Mouse (Mus musculus) left cerebral cortex, postnatal 14 days (tissue): ENCODE measurements around the gene Cmtm8. TPM values are rescaled to one million over a fixed set of nuclear protein-coding genes. Genes with fewer than 3 reads are reported as not detected.

Experiments used
- DNase-seq, 2 experiments: peaks; one replicate each; pipeline ENCODE4 v3.0.0; 2021 to 2022; ENCODE audit warnings: low spot score in 2 of 2, mixed read lengths in 1 of 2
- intact Hi-C: fragments of 180-260 bp; cut with DNase I; formaldehyde crosslinking; loops from one replicate; pipeline ENCODE4 v1.15.1; 2025
- total RNA-seq, 2 experiments: library from RNA; stranded (reverse); gene quantifications; 2 replicates each; pipeline ENCODE4 v1.2.3; 2021

The Cmtm8 gene
- total RNA-seq, 2 experiments from 2014 or later: 1.6 to 2.3 TPM

- no peak for DNase-seq
- intact Hi-C loops: no loop called here
Observed at GRCm38 (mm10) chr9:114770224-114770623, 73.7 kb downstream of the Cmtm8 start.

GRCm38 (mm10) chr9:114768066-114768465 is 75.9 kb downstream of the Cmtm8 start:
- intact Hi-C loops: no loop called here
- no peak for DNase-seq

GRCm38 (mm10) chr9:114767507-114767906 is 76.4 kb downstream of the Cmtm8 start:
- intact Hi-C loops: no loop called here
- no peak for DNase-seq

GRCm38 (mm10) chr9:114767030-114767429 is 76.9 kb downstream of the Cmtm8 start:
- DNase-seq: peak; percentile 64 to 65
- intact Hi-C loops: no loop called here

- DNase-seq: no peak
- intact Hi-C loops: no loop called here
Observed at GRCm38 (mm10) chr9:114763341-114763740, 80.6 kb downstream of the Cmtm8 start.

GRCm38 (mm10) chr9:114761848-114762247 is 82.1 kb downstream of the Cmtm8 start:
- no peak for DNase-seq
- intact Hi-C loops: no loop called here

GRCm38 (mm10) chr9:114760353-114760752 is 83.6 kb downstream of the Cmtm8 start:
- intact Hi-C loops: no loop called here
- no peak for DNase-seq

- DNase-seq: no peak
- intact Hi-C loops: no loop called here
Observed at GRCm38 (mm10) chr9:114759886-114760285, 84.1 kb downstream of the Cmtm8 start.

- intact Hi-C loops: no loop called here
Observed at GRCm38 (mm10) chr9:114758801-114759200, 85.2 kb downstream of the Cmtm8 start.

GRCm38 (mm10) chr9:114758272-114758671 is 85.7 kb downstream of the Cmtm8 start:
- intact Hi-C loops: no loop called here

More at GRCm38 (mm10) chr9:114758801-114759200, 85.2 kb downstream of the Cmtm8 start:
- no peak for DNase-seq

GRCm38 (mm10) chr9:114752863-114753484 is 91.0 kb downstream of the Cmtm8 start:
- peak; percentile 92 to 93 for DNase-seq
- intact Hi-C loops: no loop called here

More at GRCm38 (mm10) chr9:114758272-114758671, 85.7 kb downstream of the Cmtm8 start:
- no peak for DNase-seq

- intact Hi-C loops: no loop called here
- no peak for DNase-seq
Observed at GRCm38 (mm10) chr9:114752311-114752710, 91.6 kb downstream of the Cmtm8 start.

- intact Hi-C loops: no loop called here
- no peak for DNase-seq
Observed at GRCm38 (mm10) chr9:114751582-114751981, 92.4 kb downstream of the Cmtm8 start.

GRCm38 (mm10) chr9:114747466-114747865 is 96.5 kb downstream of the Cmtm8 start:
- no peak for DNase-seq
- intact Hi-C loops: no loop called here

- peak; percentile 30 to 75 for DNase-seq
- intact Hi-C loops: no loop called here
Observed at GRCm38 (mm10) chr9:114747012-114747411, 96.9 kb downstream of the Cmtm8 start.

GRCm38 (mm10) chr9:114745654-114746053 is 98.3 kb downstream of the Cmtm8 start:
- intact Hi-C loops: no loop called here
- no peak for DNase-seq

GRCm38 (mm10) chr9:114745163-114745562 is 98.8 kb downstream of the Cmtm8 start:
- DNase-seq: no peak
- intact Hi-C loops: no loop called here

GRCm38 (mm10) chr9:114742731-114743130 is 101.2 kb downstream of the Cmtm8 start:
- DNase-seq: no peak
- intact Hi-C loops: no loop called here

- intact Hi-C loops: no loop called here
- DNase-seq: no peak
Observed at GRCm38 (mm10) chr9:114740336-114740735, 103.6 kb downstream of the Cmtm8 start.
